Mouse (Mus musculus) kidney, embryonic 16.5 days (tissue): ENCODE measurements around the gene Parn. TPM values are rescaled to one million over a fixed set of nuclear protein-coding genes. Genes with fewer than 3 reads are reported as not detected.
"Not testable (repeated sequence)": the region's sequence is repeated elsewhere in the genome, so short reads cannot be mapped to it uniquely, and the experiment has no call there.

Source experiments
- ATAC-seq: fragments of 200-750 bp; cut with Nextera tagmentation; 2 replicates; pipeline ENCODE4 v1.8.0; 2017; ENCODE audit warnings: moderate TSS enrichment; ENCODE audit not compliant: low FRiP score, low TSS enrichment
- H3K27ac ChIP-seq: fragments of 300-500 bp; sonication (generic); 2 replicates; pipeline ENCODE4 v1.5.1; 2014; ENCODE audit warnings: low read length
- H3K27me3 ChIP-seq: fragments of 300-500 bp; sonication (generic); 2 replicates; pipeline ENCODE4 v1.6.1; 2014; ENCODE audit warnings: low read length, control low read depth, mixed read lengths; ENCODE audit not compliant: insufficient read depth
- H3K36me3 ChIP-seq: fragments of 300-500 bp; sonication (generic); 2 replicates; pipeline ENCODE4 v1.6.1; 2014; ENCODE audit warnings: low read length, control low read depth, mixed read lengths; ENCODE audit not compliant: insufficient read depth
- H3K4me1 ChIP-seq: fragments of 300-500 bp; sonication (generic); 2 replicates; pipeline ENCODE4 v1.6.1; 2014; ENCODE audit warnings: low read length, control low read depth, mixed read lengths; ENCODE audit not compliant: insufficient read depth
- H3K4me2 ChIP-seq: fragments of 300-500 bp; sonication (generic); replicated peaks from 2 replicates; pipeline ENCODE4 v1.6.1; 2014; ENCODE audit warnings: low read depth, low read length
- H3K4me3 ChIP-seq: fragments of 300-500 bp; sonication (generic); 2 replicates; pipeline ENCODE4 v1.5.1; 2014; ENCODE audit warnings: mild to moderate bottlenecking, low read length
- H3K9ac ChIP-seq: fragments of 300-500 bp; sonication (generic); replicated peaks from 2 replicates; pipeline ENCODE4 v1.6.1; 2014; ENCODE audit warnings: low read length
- H3K9me3 ChIP-seq: fragments of 300-500 bp; sonication (generic); 2 replicates; pipeline ENCODE4 v1.6.1; 2016; ENCODE audit warnings: low read length, control low read depth
- WGBS: fragments of 180-500 bp; shearing (Covaris S2); extraction: QIAGEN DNeasy Blood & Tissue Kit; methylation state at CpG from one replicate; pipeline ENCODE4 v1.1.7; 2014; 5-methylcytosine and 5-hydroxymethylcytosine counted together
- polyA plus RNA-seq: library from polyadenylated mRNA; unstranded; fragments of >200 nt; fragmentation: Nextera tagmentation; extraction: Ambion mirVana; gene quantifications from 2 replicates; pipeline ENCODE4 v1.2.1, GENCODE M21; 2015

The Parn gene
- polyA plus RNA-seq, 1 experiment from 2014 or later = 49.1 TPM

DNA sequence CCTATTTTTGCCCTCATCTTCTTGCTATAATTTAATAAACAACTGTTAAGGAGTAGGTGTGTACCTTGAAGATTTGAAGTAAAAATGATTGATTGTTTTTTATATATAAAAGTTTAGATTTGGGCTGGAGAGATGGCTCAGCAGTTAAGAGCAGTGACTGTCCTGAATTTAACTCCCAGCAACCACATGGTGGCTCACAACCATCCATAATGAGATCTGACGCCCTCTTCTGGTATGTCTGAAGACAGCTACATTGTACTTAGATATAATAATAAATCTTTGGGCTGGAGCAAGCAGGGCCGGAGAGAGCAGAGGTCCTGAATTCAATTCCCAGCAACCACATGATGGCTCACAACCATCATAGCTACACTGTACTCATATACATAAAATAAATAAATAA, 29.8 kb downstream of the Parn start:
- H3K36me3 ChIP-seq = peaks cover 34% of the 10 kb centered on the region
- H3K27me3 ChIP-seq, H3K4me3 ChIP-seq, H3K4me1 ChIP-seq, H3K27ac ChIP-seq, ATAC-seq, H3K9ac ChIP-seq, H3K9me3 ChIP-seq, H3K4me2 ChIP-seq: not testable (repeated sequence)
- 59% methylated on average over 2 of the region's 2 CpGs for WGBS

DNA sequence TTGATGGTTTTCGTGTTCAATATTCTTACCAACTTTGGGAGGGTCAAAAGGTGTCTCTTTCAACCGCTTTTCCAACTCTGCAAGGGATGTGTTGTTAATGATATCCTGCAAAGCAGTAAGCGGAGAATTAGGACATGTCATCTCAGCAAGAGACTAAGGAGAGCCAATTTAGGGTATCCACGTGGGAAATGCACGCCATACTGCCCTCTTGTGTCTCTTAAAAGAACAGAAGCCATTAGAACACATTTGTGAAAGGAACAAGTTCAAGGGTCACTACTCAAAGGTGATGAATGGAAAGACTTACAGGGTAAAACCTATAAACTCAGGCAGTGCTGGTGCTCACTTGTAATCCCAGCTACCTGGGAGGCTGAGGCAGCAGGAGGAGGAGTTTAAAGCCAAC, 39.6 kb downstream of the Parn start:
- Histone ChIP-seq H3K36me3 (peaks cover 39% of the 10 kb centered on the region), H3K4me2 (no peak overlapping the region), H3K9me3 (no peaks in the 10 kb centered on the region), H3K27ac (no peak overlapping the region), H3K9ac (no peak overlapping the region), H3K4me3 (no peak overlapping the region), H3K4me1 (no peaks in the 10 kb centered on the region), H3K27me3 (no peaks in the 10 kb centered on the region)
- WGBS = 54% methylated on average over 5 of the region's 5 CpGs
- ATAC-seq = no peak

DNA sequence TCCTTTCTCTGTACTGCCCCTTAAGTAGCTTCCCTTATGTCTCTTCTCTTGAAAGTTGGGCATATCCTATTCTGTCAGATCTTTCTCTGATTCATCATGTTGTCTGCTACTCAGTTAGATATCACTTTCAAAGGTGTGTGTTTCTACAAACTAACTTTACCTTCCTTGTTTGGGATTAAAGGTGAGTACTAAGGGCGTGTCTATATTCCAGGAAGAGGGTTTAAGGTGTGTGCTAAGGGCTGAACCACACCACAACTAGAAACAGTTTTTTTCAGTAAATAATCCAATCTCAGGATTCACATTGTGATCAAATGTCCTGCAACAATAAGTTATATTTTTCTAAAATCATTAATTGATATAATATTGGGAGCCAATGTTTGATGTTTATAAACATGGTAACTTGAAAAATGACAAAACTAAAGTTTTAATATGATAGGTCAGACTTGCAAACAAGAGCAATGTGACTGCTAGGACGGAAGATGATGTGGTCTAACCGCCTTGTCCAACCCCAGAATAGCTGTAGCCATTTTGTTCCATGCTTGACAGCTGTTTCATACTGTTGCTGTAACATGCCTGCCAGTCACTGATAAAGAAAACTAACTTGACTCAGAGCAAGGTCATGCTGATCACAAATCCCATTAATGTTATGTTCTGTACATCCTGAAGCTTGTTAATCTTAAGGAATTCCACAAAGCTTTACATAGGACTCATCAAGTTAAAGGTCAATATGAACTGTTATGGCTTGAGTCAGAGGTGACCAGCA, 46.0 kb downstream of the Parn start:
- H3K36me3 ChIP-seq = peaks cover 24% of the 10 kb centered on the region

DNA sequence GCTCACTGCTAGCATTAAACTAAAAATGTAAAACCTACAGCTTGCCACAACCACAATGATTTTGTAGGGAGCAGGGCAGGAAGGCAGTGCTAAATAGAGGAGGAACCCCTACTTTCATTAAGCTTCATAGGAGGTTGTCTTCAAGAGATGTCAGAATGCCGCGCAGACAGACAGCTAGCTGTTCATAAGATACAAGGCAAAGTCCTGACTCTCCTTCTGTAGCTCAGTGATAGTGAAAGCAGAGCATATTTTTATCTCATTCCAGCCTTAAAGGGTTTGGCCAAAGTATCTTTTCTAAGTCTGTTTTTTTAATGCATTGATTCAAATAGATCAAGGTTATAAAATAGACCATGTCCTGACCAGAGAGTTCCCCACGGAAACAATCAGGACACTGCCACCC, 47.8 kb downstream of the Parn start:
- WGBS = 93% methylated on average over 3 of the region's 3 CpGs
- H3K4me1 ChIP-seq = no peaks in the 10 kb centered on the region
- no peak overlapping the region for H3K4me2 ChIP-seq
- no peaks in the 10 kb centered on the region for H3K9me3 ChIP-seq
- ATAC-seq = no peak
- no peaks in the 10 kb centered on the region for H3K27me3 ChIP-seq
- H3K36me3 ChIP-seq = peaks cover 10% of the 10 kb centered on the region
- H3K27ac ChIP-seq = no peak overlapping the region
- no peak overlapping the region for H3K9ac ChIP-seq
- H3K4me3 ChIP-seq = no peak overlapping the region

More for the DNA sequence above, 46.0 kb downstream of the Parn start:
- 93% methylated on average over 3 of the region's 3 CpGs for WGBS
- Histone ChIP-seq H3K9ac (no peak overlapping the region), H3K4me3 (no peak overlapping the region), H3K9me3 (no peaks in the 10 kb centered on the region), H3K27ac (no peak overlapping the region), H3K27me3 (no peaks in the 10 kb centered on the region), H3K4me2 (no peak overlapping the region), H3K4me1 (no peaks in the 10 kb centered on the region)
- no peak for ATAC-seq

DNA sequence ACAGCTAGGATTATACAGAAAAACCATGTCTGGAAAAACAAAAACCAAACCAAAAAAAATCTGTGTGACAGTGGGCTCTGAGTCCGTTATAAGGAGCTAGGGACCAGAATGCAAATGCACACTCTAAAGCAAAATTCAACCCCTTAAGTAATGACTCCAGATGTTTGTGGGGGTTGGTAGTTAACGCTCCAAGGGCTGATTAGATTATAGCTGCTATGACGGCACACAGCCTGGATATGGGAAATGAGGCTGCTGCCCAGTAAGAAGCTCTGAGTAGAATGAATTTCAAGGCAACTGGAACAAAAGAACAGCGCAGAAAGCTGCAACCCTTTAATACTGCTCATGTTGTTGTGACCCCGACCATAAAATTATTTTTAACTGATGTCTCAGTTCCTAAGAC, 52.7 kb downstream of the Parn start:
- H3K27me3 ChIP-seq = no peaks in the 10 kb centered on the region
- no peak overlapping the region for H3K9ac ChIP-seq
- no peak overlapping the region for H3K4me3 ChIP-seq
- H3K4me2 ChIP-seq = no peak overlapping the region
- ATAC-seq = no peak
- H3K9me3 ChIP-seq = no peaks in the 10 kb centered on the region
- no peak overlapping the region for H3K27ac ChIP-seq
- no peaks in the 10 kb centered on the region for H3K4me1 ChIP-seq
- H3K36me3 ChIP-seq = peaks cover 9% of the 10 kb centered on the region
- WGBS = 78% methylated on average over 5 of the region's 5 CpGs

DNA sequence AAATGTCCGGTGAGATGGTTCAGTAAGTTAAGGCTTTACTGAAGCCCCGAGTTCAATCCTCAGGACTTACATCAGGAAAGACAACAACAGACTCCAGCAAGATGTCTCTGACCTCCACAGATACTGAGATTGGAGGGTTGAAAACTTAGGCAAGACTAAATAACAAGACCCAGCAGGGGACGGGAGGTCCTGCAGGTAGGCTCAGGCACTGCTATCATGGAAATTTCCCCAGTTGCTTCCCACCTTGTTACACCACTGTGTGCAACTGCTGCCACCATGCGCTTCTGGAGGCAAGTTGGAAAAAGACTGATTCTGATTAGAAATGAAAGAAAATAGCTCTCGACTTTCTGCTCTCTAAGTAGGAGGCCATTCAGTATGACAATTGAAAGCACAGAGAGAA, 55.4 kb downstream of the Parn start:
- WGBS = 90% methylated on average over 5 of the region's 5 CpGs
- H3K4me3 ChIP-seq = no peak overlapping the region
- peaks cover 5% of the 10 kb centered on the region; the same call in 1 of the 2 replicates for H3K36me3 ChIP-seq
- ATAC-seq = no peak
- no peaks in the 10 kb centered on the region for H3K9me3 ChIP-seq
- H3K9ac ChIP-seq = no peak overlapping the region
- no peaks in the 10 kb centered on the region for H3K4me1 ChIP-seq
- no peak overlapping the region for H3K27ac ChIP-seq
- H3K4me2 ChIP-seq = no peak overlapping the region
- no peaks in the 10 kb centered on the region for H3K27me3 ChIP-seq

DNA sequence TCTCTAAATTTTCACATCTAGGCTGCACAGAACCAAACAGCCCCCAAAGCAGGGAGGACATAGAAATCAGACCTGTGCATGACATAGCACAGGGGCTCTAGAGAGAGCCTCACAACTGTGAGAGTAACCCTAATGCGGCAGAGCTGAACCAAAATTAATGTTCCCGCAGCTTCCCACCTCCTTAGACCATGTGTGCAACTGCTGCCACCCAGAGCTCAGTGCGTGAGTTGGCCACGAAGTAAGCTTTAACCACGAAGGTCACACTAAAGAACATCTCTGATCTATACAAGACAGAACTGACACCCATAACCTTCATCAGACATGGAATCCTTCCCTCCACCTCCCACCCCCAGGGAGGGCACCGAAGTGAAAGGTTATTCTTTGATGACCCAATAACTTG, 55.9 kb downstream of the Parn start:
- H3K4me3 ChIP-seq = no peak overlapping the region
- peaks cover 5% of the 10 kb centered on the region; the same call in 1 of the 2 replicates for H3K36me3 ChIP-seq
- no peak overlapping the region for H3K9ac ChIP-seq
- H3K27ac ChIP-seq = no peak overlapping the region
- no peaks in the 10 kb centered on the region for H3K4me1 ChIP-seq
- WGBS = 67% methylated on average over 6 of the region's 6 CpGs
- H3K9me3 ChIP-seq = no peaks in the 10 kb centered on the region
- H3K4me2 ChIP-seq = no peak overlapping the region
- ATAC-seq = no peak
- no peaks in the 10 kb centered on the region for H3K27me3 ChIP-seq

DNA sequence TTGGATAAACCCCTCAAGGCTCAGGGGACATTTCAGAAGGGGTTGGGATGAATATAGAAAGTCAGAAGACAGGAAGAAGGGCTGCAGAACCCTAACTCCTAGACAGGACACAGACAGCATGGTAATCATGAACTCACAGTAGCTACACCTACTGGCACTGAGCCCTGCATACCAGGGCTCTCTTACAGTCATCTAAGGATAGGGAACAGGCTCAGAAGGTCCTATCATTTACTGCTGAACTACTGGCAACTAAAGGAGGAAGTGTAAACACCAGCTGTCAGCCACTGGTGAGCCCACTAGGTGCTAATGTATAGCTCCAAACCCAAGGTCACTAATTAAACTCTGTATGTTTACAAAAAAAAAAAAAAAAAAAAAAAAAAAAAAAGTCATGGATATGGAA, 56.6 kb downstream of the Parn start:
- Histone ChIP-seq H3K4me2 (no peak overlapping the region), H3K9me3 (no peaks in the 10 kb centered on the region), H3K36me3 (peaks cover 7% of the 10 kb centered on the region; the same call in 1 of the 2 replicates), H3K27ac (peak overlapping the region; percentile 73; the same call in 1 of the 2 replicates), H3K4me3 (no peak overlapping the region), H3K9ac (no peak overlapping the region), H3K27me3 (no peaks in the 10 kb centered on the region), H3K4me1 (no peaks in the 10 kb centered on the region)
- ATAC-seq = peak; percentile 69; the same call in 1 of the 2 replicates

DNA sequence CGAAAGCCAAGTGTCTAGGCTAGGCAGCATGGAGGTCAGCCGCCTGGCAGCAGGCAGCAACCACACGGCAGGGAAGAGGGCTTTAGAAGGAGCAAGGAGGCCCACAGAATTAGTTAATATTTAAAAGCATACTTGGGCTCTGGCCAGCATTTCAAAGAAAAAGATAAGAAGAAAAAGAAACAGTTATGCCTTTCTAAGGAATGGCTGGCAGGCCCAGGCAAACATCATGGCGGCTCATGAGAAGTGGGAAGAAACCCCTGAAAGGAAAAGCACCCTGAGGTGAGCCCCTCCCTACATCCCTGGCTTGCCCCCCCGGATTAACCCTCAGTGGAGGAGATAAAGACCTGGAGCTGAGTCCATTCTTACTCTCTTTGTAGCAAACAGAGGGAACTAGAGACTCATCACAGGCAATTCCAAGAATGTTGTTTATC, 57.0 kb downstream of the Parn start:
- no peaks in the 10 kb centered on the region for H3K9me3 ChIP-seq
- H3K4me1 ChIP-seq = no peaks in the 10 kb centered on the region
- peak; percentile 51; the same call in 1 of the 2 replicates for ATAC-seq
- H3K27me3 ChIP-seq = no peaks in the 10 kb centered on the region
- H3K27ac ChIP-seq = peak overlapping the region; percentile 73; the same call in 1 of the 2 replicates
- 69% methylated on average over 5 of the region's 5 CpGs for WGBS
- H3K4me3 ChIP-seq = no peak overlapping the region
- H3K36me3 ChIP-seq = peaks cover 12% of the 10 kb centered on the region; the same call in 1 of the 2 replicates
- no peak overlapping the region for H3K4me2 ChIP-seq
- no peak overlapping the region for H3K9ac ChIP-seq

DNA sequence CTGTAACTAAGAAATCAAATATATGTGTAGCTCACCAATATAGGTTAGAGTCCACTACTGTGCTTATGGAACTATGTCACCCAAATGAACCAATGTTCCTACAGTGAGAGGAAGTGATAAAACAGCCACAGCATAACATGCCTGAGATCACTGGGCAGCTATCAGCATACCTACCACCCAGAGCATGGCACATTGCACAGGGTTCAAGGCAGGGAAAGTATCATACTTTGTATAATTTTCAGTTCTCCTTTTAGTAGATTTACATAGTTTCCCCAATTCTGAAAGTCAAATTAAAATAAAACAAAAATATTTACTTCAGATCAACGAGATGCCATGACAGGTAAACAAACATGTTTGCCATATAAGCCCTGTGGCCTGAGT, 59.3 kb downstream of the Parn start:
- no peaks in the 10 kb centered on the region for H3K4me1 ChIP-seq
- H3K27me3 ChIP-seq = no peaks in the 10 kb centered on the region
- H3K9ac ChIP-seq = no peak overlapping the region
- no peak overlapping the region for H3K27ac ChIP-seq
- no peaks in the 10 kb centered on the region for H3K9me3 ChIP-seq
- peaks cover 15% of the 10 kb centered on the region; the same call in 1 of the 2 replicates for H3K36me3 ChIP-seq
- H3K4me3 ChIP-seq = no peak overlapping the region
- no peak for ATAC-seq
- H3K4me2 ChIP-seq = no peak overlapping the region
- 94% methylated on average over 1 of the region's 1 CpGs for WGBS
